Mouse (Mus musculus) kidney, embryonic 15.5 days (tissue): ENCODE measurements around the gene Smpd2. TPM values are rescaled to one million over a fixed set of nuclear protein-coding genes. Genes with fewer than 3 reads are reported as not detected.

ENCODE experiments used
- ATAC-seq: fragments of 200-750 bp; cut with Nextera tagmentation; replicated peaks from 2 replicates; pipeline ENCODE4 v1.8.0; 2017; ENCODE audit warnings: moderate TSS enrichment; ENCODE audit not compliant: low FRiP score
- H3K27ac ChIP-seq: fragments of 300-500 bp; sonication (generic); 2 replicates; pipeline ENCODE4 v1.5.1; 2015; ENCODE audit warnings: mild to moderate bottlenecking, inconsistent platforms
- H3K27me3 ChIP-seq: fragments of 300-500 bp; sonication (generic); 2 replicates; pipeline ENCODE4 v1.6.1; 2015; ENCODE audit warnings: inconsistent platforms
- H3K36me3 ChIP-seq: fragments of 300-500 bp; sonication (generic); 2 replicates; pipeline ENCODE4 v1.6.1; 2015; ENCODE audit warnings: inconsistent platforms
- H3K4me1 ChIP-seq: fragments of 300-500 bp; sonication (generic); 2 replicates; pipeline ENCODE4 v1.6.1; 2015; ENCODE audit warnings: inconsistent platforms
- H3K4me2 ChIP-seq: fragments of 300-500 bp; sonication (generic); 2 replicates; pipeline ENCODE4 v1.6.1; 2015; ENCODE audit warnings: moderate library complexity, mild to moderate bottlenecking, inconsistent platforms
- H3K4me3 ChIP-seq: fragments of 300-500 bp; sonication (generic); replicated peaks from 2 replicates; pipeline ENCODE4 v1.5.1; 2015; ENCODE audit warnings: mild to moderate bottlenecking, inconsistent platforms
- H3K9ac ChIP-seq: fragments of 300-500 bp; sonication (generic); 2 replicates; pipeline ENCODE4 v1.6.1; 2015; ENCODE audit warnings: mild to moderate bottlenecking, inconsistent platforms
- H3K9me3 ChIP-seq: fragments of 300-500 bp; sonication (generic); replicated peaks from 2 replicates; pipeline ENCODE4 v1.6.1; 2016; ENCODE audit warnings: inconsistent platforms
- WGBS: fragments of 180-500 bp; shearing (Covaris S2); methylation state at CpG from one replicate; pipeline ENCODE4 v1.1.7; 2015; ENCODE audit warnings: mixed read lengths; 5-methylcytosine and 5-hydroxymethylcytosine counted together
- polyA plus RNA-seq: library from polyadenylated mRNA; unstranded; fragments of >200 nt; fragmentation: Nextera tagmentation; extraction: Ambion mirVana; gene quantifications from 2 replicates; pipeline ENCODE4 v1.2.1, GENCODE M21; 2015

The Smpd2 gene
- polyA plus RNA-seq, 1 experiment from 2014 or later, result 72.0 TPM

DNA sequence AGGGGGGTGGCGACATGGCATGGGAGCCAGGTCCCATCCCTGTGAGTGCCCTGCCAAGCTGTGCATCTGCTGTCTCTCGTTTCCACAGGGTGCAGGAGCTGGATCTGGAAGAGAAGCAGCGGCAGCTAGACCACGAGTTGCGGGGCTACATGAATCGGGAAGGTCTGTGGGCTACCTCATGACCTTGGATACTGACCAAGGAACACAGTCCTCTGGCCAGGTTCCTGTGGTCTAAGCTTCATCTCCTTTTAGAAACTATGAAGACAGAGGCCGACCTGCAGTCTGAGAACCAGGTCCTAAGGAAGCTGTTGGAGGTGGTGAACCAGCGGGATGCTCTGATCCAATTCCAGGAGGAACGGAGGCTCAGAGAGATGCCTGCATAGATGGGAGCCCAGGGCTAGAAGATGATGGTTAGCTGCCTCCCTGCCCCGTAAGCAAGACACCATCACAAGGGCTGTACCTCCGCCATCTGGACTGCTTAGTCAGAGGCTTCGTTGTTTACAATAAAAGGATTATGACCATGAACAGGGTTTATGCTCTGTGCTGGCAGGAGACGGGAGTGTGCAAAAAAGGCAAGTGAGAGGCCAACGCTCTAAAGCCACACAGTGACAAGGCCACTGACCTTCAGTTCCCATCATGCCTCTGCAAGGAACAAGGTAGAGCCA, 3.5 kb downstream of the Smpd2 start:
- no peak overlapping the region for H3K27ac ChIP-seq
- H3K9me3 ChIP-seq, result no peaks in the 10 kb centered on the region
- no peak overlapping the region for H3K4me3 ChIP-seq
- H3K4me1 ChIP-seq, result peaks cover 25% of the 10 kb centered on the region
- H3K4me2 ChIP-seq, result no peak overlapping the region
- peaks cover 65% of the 10 kb centered on the region for H3K36me3 ChIP-seq
- no peak overlapping the region for H3K9ac ChIP-seq
- 82% methylated on average over 14 of the region's 14 CpGs for WGBS
- no peak for ATAC-seq
- 0 out of 2 replicates have a peak, but pooled peaks cover 3% of the 10 kb centered on the region for H3K27me3 ChIP-seq

DNA sequence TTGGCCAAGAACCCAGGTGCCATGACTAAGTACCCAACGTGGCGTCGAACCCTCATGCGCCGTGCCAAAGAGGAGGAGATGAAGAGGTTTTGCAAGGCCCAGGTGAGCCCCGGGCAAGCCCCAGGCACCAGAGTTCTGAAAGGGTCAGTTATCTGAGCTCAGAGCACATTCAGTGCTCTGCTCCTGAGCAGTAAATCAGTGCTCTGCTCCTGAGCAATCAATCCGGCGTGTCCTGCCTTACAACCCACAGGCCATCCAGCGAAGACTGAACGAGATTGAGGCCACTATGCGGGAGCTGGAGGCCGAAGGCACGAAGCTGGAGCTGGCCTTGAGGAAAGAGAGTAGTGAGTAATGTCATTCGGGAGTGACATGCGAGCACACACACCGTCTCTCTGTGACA, 4.4 kb downstream of the Smpd2 start:
- H3K27me3 ChIP-seq, result 0 out of 2 replicates have a peak, but pooled peaks cover 3% of the 10 kb centered on the region
- 84% methylated on average over 16 of the region's 16 CpGs for WGBS
- H3K4me1 ChIP-seq, result peaks cover 30% of the 10 kb centered on the region
- H3K9me3 ChIP-seq, result no peaks in the 10 kb centered on the region
- no peak overlapping the region for H3K4me3 ChIP-seq
- H3K36me3 ChIP-seq, result peaks cover 74% of the 10 kb centered on the region
- H3K9ac ChIP-seq, result no peak overlapping the region
- H3K27ac ChIP-seq, result no peak overlapping the region
- no peak for ATAC-seq
- no peak overlapping the region for H3K4me2 ChIP-seq

GRCm38 (mm10) chr10:41482446-41482845, 7.7 kb downstream of the Smpd2 start:
- Histone ChIP-seq H3K4me3 (no peak overlapping the region), H3K27me3 (no peaks in the 10 kb centered on the region), H3K4me2 (no peak overlapping the region), H3K9ac (no peak overlapping the region), H3K36me3 (peaks cover 80% of the 10 kb centered on the region), H3K27ac (no peak overlapping the region), H3K9me3 (no peaks in the 10 kb centered on the region), H3K4me1 (peaks cover 12% of the 10 kb centered on the region)
- WGBS, result 88% methylated on average over 7 of the region's 7 CpGs
- ATAC-seq, result no peak

GRCm38 (mm10) chr10:41480938-41481880, 9.0 kb downstream of the Smpd2 start:
- Histone ChIP-seq H3K4me2 (no peak overlapping the region), H3K9me3 (no peaks in the 10 kb centered on the region), H3K4me3 (no peak overlapping the region), H3K27ac (no peak overlapping the region), H3K27me3 (no peaks in the 10 kb centered on the region), H3K9ac (no peak overlapping the region), H3K36me3 (peaks cover 68% of the 10 kb centered on the region), H3K4me1 (peaks cover 24% of the 10 kb centered on the region)
- no peak for ATAC-seq
- 76% methylated on average over 33 of the region's 33 CpGs for WGBS

DNA sequence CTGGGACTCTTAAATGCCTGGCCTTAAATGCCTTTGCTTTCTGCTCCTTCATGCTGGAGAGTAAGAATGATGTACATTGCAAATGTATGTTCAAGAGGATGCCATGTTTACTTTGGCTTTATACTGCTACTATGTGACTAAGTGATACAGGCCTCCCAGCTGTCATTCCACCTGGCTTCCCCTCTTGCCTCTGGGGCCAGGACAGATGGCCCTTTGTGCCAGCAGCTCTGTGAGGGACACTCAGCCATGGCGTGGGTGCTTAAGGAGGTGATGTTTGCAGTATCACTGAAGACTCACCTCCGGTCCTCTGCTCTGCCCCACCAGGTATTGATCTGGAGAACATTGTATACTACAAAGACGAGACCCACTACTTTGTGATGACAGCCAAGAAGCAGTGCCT, 10.2 kb downstream of the Smpd2 start:
- Histone ChIP-seq H3K36me3 (peaks cover 56% of the 10 kb centered on the region), H3K27me3 (no peaks in the 10 kb centered on the region), H3K27ac (no peak overlapping the region), H3K9ac (no peak overlapping the region), H3K4me2 (no peak overlapping the region), H3K4me3 (no peak overlapping the region), H3K4me1 (peaks cover 30% of the 10 kb centered on the region), H3K9me3 (no peaks in the 10 kb centered on the region)
- 92% methylated on average over 3 of the region's 3 CpGs for WGBS
- no peak for ATAC-seq

DNA sequence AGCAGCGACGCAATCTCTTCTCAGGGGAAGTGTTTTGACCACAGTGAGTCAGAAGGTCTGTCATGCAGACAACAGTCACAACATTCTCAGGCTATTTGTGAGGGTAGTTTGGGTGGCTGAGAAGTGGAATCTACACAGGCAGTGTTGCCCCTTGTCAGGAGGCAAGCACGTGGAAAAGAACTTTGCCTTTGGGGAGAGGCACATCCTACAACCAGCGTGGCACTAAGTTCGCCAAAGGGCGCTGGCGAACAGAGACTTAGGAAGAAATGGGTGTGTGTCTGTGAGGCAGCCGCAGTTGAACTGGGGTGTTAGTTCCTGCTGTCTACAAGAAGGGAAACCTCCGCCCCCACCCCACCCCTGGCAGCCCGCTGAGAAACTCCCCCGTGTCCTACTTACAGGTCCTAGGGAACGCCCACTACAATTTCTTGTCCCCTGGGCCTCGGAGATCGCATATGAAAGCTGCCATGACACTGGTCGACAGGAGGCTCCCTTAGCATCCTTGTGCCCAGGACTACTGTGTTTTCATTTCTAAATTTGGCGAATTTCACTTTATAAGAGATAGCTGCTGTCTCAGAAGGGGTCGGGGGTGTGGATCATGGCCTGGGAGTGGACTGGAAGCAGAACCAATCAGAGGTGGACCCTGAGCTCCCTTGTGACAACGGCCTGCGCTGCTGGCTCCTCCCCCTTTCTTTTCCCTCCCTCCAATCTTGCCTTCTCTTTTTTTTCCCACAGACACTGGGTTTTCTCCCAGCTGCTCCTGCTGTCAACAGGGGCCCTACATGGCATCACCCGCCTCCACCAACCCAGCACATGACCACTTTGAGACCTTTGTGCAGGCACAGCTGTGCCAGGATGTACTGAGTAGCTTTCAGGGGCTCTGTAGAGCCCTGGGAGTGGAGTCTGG, 12.6 kb downstream of the Smpd2 start:
- peak; percentile 76 for ATAC-seq
- Histone ChIP-seq H3K27me3 (no peaks in the 10 kb centered on the region), H3K9me3 (no peaks in the 10 kb centered on the region), H3K9ac (peak overlapping the region; percentile 57), H3K36me3 (peaks cover 31% of the 10 kb centered on the region), H3K4me1 (peaks cover 30% of the 10 kb centered on the region), H3K27ac (peak overlapping the region; percentile 81), H3K4me2 (peak overlapping the region; percentile 93), H3K4me3 (peak overlapping the region; percentile 62)
- WGBS, result 5% methylated on average over 20 of the region's 20 CpGs

- H3K4me1 ChIP-seq, result peaks cover 30% of the 10 kb centered on the region
- ATAC-seq, result peak; percentile 9; the same call in 1 of the 2 replicates
Observed at GRCm38 (mm10) chr10:41477018-41477277, 13.2 kb downstream of the Smpd2 start.

GRCm38 (mm10) chr10:41476171-41477017, 13.8 kb downstream of the Smpd2 start, which contains the start of gene Mical1:
TSS of gene Mical1 (plus strand) at chr10:41476314.
- Histone ChIP-seq H3K9ac (peak within 1 kb of the TSS; percentile 57), H3K4me2 (peak within 1 kb of the TSS; percentile 93), H3K4me3 (peak within 1 kb of the TSS; percentile 62), H3K27ac (peak within 1 kb of the TSS; percentile 81), H3K4me1 (peaks cover 30% of the 10 kb centered on the region), H3K27me3 (no peaks in the 10 kb centered on the region), H3K36me3 (peaks cover 21% of the 10 kb centered on the region), H3K9me3 (no peaks in the 10 kb centered on the region)
- WGBS, result under 1% methylated on average over 35 of the region's 35 CpGs
- peak; percentile 82 for ATAC-seq

More at GRCm38 (mm10) chr10:41477018-41477277, 13.2 kb downstream of the Smpd2 start:
- Histone ChIP-seq H3K9ac (peak overlapping the region; percentile 57), H3K27me3 (no peaks in the 10 kb centered on the region), H3K4me3 (peak overlapping the region; percentile 62), H3K27ac (peak overlapping the region; percentile 81), H3K36me3 (peaks cover 26% of the 10 kb centered on the region), H3K4me2 (peak overlapping the region; percentile 93), H3K9me3 (no peaks in the 10 kb centered on the region)
- WGBS, result under 1% methylated on average over 9 of the region's 9 CpGs

DNA sequence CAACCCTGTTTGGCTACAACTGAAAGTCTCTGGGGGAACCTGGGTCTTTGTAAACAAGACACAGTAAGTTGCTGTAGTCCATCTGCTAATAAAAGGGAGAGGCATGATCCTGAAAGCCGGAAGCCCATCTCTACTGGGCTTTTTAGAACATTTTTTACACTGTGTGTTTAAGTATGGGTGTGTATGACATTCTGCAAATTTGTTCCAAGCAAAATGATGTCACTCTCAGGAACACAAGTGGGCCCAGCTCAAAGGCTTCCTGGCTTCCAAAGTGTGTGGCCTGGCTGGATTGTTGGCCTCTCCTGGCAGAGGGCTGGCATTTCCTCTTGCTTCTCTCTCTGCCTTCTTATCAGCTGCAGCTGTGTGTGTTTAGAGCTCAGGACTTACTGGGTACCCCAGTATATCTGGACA, 15.2 kb downstream of the Smpd2 start:
- no peaks in the 10 kb centered on the region for H3K9me3 ChIP-seq
- H3K4me1 ChIP-seq, result peaks cover 26% of the 10 kb centered on the region
- 75% methylated on average over 1 of the region's 1 CpGs for WGBS
- no peak for ATAC-seq
- no peaks in the 10 kb centered on the region for H3K27me3 ChIP-seq
- no peak overlapping the region for H3K9ac ChIP-seq
- H3K27ac ChIP-seq, result peak overlapping the region; percentile 15; the same call in 1 of the 2 replicates
- H3K36me3 ChIP-seq, result peaks cover 8% of the 10 kb centered on the region; the same call in 1 of the 2 replicates
- no peak overlapping the region for H3K4me3 ChIP-seq
- no peak overlapping the region for H3K4me2 ChIP-seq

GRCm38 (mm10) chr10:41473782-41474468, 16.2 kb downstream of the Smpd2 start:
- ATAC-seq, result no peak
- 76% methylated on average over 6 of the region's 6 CpGs for WGBS
- Histone ChIP-seq H3K4me2 (no peak overlapping the region), H3K4me1 (peaks cover 26% of the 10 kb centered on the region), H3K9me3 (no peaks in the 10 kb centered on the region), H3K9ac (no peak overlapping the region), H3K36me3 (no peaks in the 10 kb centered on the region), H3K27ac (no peak overlapping the region), H3K27me3 (no peaks in the 10 kb centered on the region), H3K4me3 (no peak overlapping the region)
